In the genomic region with DNA sequence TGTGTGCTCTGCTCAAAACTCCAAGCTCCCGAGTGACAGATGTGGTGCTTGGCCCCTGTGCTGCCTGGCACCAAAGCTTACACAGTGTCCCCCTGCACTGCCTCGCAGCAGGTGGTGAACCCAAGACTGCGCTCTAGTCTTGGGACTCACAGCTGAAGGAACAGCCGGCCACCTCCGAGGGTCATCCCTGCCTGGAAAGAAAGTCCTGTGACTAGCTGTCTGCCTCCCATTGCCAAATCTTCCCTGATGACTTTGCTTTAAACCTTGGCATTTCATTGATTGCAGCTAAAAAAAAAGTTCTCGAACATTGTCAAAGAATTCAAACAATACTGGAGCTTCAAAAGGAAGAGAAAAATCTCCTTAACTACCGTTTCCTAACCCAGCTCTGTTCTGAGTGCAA, we compare ENCODE assay signal across 18 mouse cellular contexts. TPM values are rescaled to one million over a fixed set of nuclear protein-coding genes. Genes with fewer than 3 reads are reported as not detected.
DNase-seq lines count a peak whose midpoint lies in the region; ATAC-seq and TF ChIP-seq lines count a peak whose summit lies in the region.
"Had no signal": no experiment of that assay in that cellular context is flagged by ENCODE, and none has a peak within 500 bp of the region (broad histone marks: within the 10 kb centered on the region; RNA-seq: fewer than 3 reads in every experiment).

No protein-coding gene starts in this region.

- H3K79me2 ChIP-seq in heart, adult 2 months (replicated peaks; ENCODE audit: control insufficient read depth, insufficient read depth, low read length), result no peaks in the 10 kb centered on the region

- H3K4me1 ChIP-seq in heart, embryonic 13.5 days, result peaks cover 26% of the 10 kb centered on the region
- H3K4me1 ChIP-seq in heart, adult 2 months (ENCODE audit: control insufficient read depth, insufficient read depth, low read length), result no peaks in the 10 kb centered on the region

- intact Hi-C loops in heart, adult 2 months (cut with DNase I), result no loop called here
- intact Hi-C loops in left cerebral cortex, postnatal 4 days (cut with DNase I), result no loop called here
- intact Hi-C loops in left cerebral cortex, postnatal 25 days (cut with DNase I), result no loop called here

- DNase-seq in heart, adult 2 months, result no peak
- peak; percentile 5 for DNase-seq in left cerebral cortex, postnatal 4 days
- no peak for DNase-seq in left cerebral cortex, postnatal 25 days (ENCODE audit: low spot score in 2 of 2)
- DNase-seq in adrenal gland, postnatal 10 days, result peak; percentile 30
- peak; percentile 35 to 45 for DNase-seq in adrenal gland, postnatal 36 days
- no peak for DNase-seq in cerebellum, postnatal 10 days
- DNase-seq: cerebellum, adult 2 months; right cerebral cortex, postnatal 14 days; spleen, adult 18-20 months; thymus, postnatal 36 days had no signal

- TF ChIP-seq CTCF in heart, adult 2 months (IDR thresholded peaks at IDR 0.05), result no peak

- H3K27ac ChIP-seq in heart, embryonic 13.5 days (replicated peaks), result 0 out of 2 replicates have a peak overlapping the region, but pooled peaks have one; percentile 34
- H3K27ac ChIP-seq in heart, adult 2 months, result no peak overlapping the region
- H3K27ac ChIP-seq: embryonic facial prominence, embryonic 12.5 days; hindbrain, embryonic 12.5 days; layer of hippocampus, adult 2 months; midbrain, embryonic 12.5 days; neural tube, embryonic 12.5 days had no signal

- 41% methylated on average over 7 of the region's 7 CpGs for WGBS in heart, embryonic 13.5 days
- 57% methylated on average over 7 of the region's 7 CpGs for WGBS in heart, adult 2 months

- H3K9ac ChIP-seq in heart, embryonic 13.5 days, result no peak overlapping the region
- no peak overlapping the region for H3K9ac ChIP-seq in heart, adult 2 months (ENCODE audit: low read depth, low read length)
- H3K9ac ChIP-seq: embryonic facial prominence, embryonic 12.5 days; hindbrain, embryonic 12.5 days; midbrain, embryonic 12.5 days; neural tube, embryonic 12.5 days had no signal

- no peaks in the 10 kb centered on the region for H3K9me3 ChIP-seq in heart, embryonic 13.5 days
- H3K9me3 ChIP-seq: embryonic facial prominence, embryonic 12.5 days; hindbrain, embryonic 12.5 days; midbrain, embryonic 12.5 days; neural tube, embryonic 12.5 days had no signal

- H3K4me2 ChIP-seq in heart, embryonic 13.5 days, result peak overlapping the region; percentile 63

- no peak for TF ChIP-seq EP300 in heart, adult 2 months (IDR thresholded peaks at IDR 0.05; ENCODE audit: insufficient read depth, low read depth, low read length)

- H3K4me3 ChIP-seq in heart, embryonic 13.5 days, result no peak overlapping the region
- no peak overlapping the region for H3K4me3 ChIP-seq in heart, adult 2 months
- H3K4me3 ChIP-seq: embryonic facial prominence, embryonic 12.5 days; hindbrain, embryonic 12.5 days; layer of hippocampus, adult 2 months; midbrain, embryonic 12.5 days; neural tube, embryonic 12.5 days had no signal

- ATAC-seq in heart, embryonic 13.5 days (ENCODE audit: extremely low read depth, insufficient number of reproducible peaks, low FRiP score, low TSS enrichment), result no peak
- ATAC-seq: forebrain, embryonic 14.5 days had no signal

- H3K36me3 ChIP-seq in heart, embryonic 13.5 days, result no peaks in the 10 kb centered on the region
- H3K36me3 ChIP-seq in heart, adult 2 months (ENCODE audit: control insufficient read depth, insufficient read depth, low read length), result no peaks in the 10 kb centered on the region
- H3K36me3 ChIP-seq: embryonic facial prominence, embryonic 12.5 days; hindbrain, embryonic 12.5 days; midbrain, embryonic 12.5 days; neural tube, embryonic 12.5 days had no signal

- no peak for TF ChIP-seq POLR2A in heart, adult 2 months (IDR thresholded peaks at IDR 0.05; ENCODE audit: insufficient read depth, low read depth, low read length)

- H3K27me3 ChIP-seq in heart, embryonic 13.5 days (replicated peaks), result peaks cover 5% of the 10 kb centered on the region; the same call in 1 of the 2 replicates
- H3K27me3 ChIP-seq in heart, adult 2 months (ENCODE audit: control insufficient read depth, insufficient read depth, low read length), result no peaks in the 10 kb centered on the region
- H3K27me3 ChIP-seq: embryonic facial prominence, embryonic 12.5 days; hindbrain, embryonic 12.5 days; neural tube, embryonic 12.5 days had no signal

RNA-seq across cellular contexts. Expression of a gene that starts 0.7 kb away (rescaled TPM):
- polyA plus RNA-seq in heart, embryonic 13.5 days (2015; fragmentation: Nextera tagmentation; extraction: Ambion mirVana), result 8.5 and 9.2 TPM in 2 replicates
- under 1 TPM in 1 of 2 experiments, not detected in 1; 0.10 TPM for total RNA-seq in heart, adult 2 months (2021)
- 0.59 TPM in 2 replicates for polyA plus RNA-seq in heart, adult 2 months (2012; rRNA removed)
- total RNA-seq in left cerebral cortex, postnatal 4 days (2021), result 10 to 100 TPM; 25.3 to 29.0 TPM
- total RNA-seq in left cerebral cortex, postnatal 25 days (2021), result 10 to 100 TPM; 12.5 to 20.7 TPM
- total RNA-seq in adrenal gland, postnatal 10 days (2021), result 10 to 100 TPM; 11.4 to 27.6 TPM
- total RNA-seq in adrenal gland, postnatal 36 days (2021), result 1 to 10 TPM in 1 of 2 experiments, under 1 TPM in 1; 0.59 to 1.8 TPM

RNA-seq across cellular contexts. Expression of a gene that starts 43.6 kb away (rescaled TPM):
- polyA plus RNA-seq in heart, embryonic 13.5 days (2015; fragmentation: Nextera tagmentation; extraction: Ambion mirVana), result 0.37 TPM in 1 of 2 replicates, not detected in the other
- total RNA-seq in heart, adult 2 months (2021), result not detected
- polyA plus RNA-seq in heart, adult 2 months (2012; rRNA removed), result 0.18 and 0.23 TPM in 2 replicates
- 1 to 10 TPM; 1.1 to 1.6 TPM for total RNA-seq in left cerebral cortex, postnatal 4 days (2021)
- total RNA-seq in left cerebral cortex, postnatal 25 days (2021), result 1 to 10 TPM in 1 of 2 experiments, under 1 TPM in 1; 0.89 to 1.1 TPM
- 1 to 10 TPM; 4.0 to 7.0 TPM for total RNA-seq in adrenal gland, postnatal 10 days (2021)
- total RNA-seq in adrenal gland, postnatal 36 days (2021), result under 1 TPM; 0.63 to 0.66 TPM
- polyA plus RNA-seq: embryonic facial prominence, embryonic 12.5 days; heart, postnatal 0 days had no signal

RNA-seq across cellular contexts. Expression of a gene that starts 53.6 kb away (rescaled TPM):
- 1.8 and 2.6 TPM in 2 replicates for polyA plus RNA-seq in heart, embryonic 13.5 days (2015; fragmentation: Nextera tagmentation; extraction: Ambion mirVana)
- 1 to 10 TPM; 1.3 to 1.5 TPM for total RNA-seq in heart, adult 2 months (2021)
- 3.9 and 5.7 TPM in 2 replicates for polyA plus RNA-seq in heart, adult 2 months (2012; rRNA removed)
- not detected for total RNA-seq in left cerebral cortex, postnatal 4 days (2021)
- 1 to 10 TPM in 1 of 2 experiments, under 1 TPM in 1; 0.39 to 1.1 TPM for total RNA-seq in left cerebral cortex, postnatal 25 days (2021)
- 1 to 10 TPM; 1.4 to 1.9 TPM for total RNA-seq in adrenal gland, postnatal 10 days (2021)
- 1 to 10 TPM; 3.5 to 4.2 TPM for total RNA-seq in adrenal gland, postnatal 36 days (2021)

Comparison
In these comparisons a context has a peak if more than half of its experiments do, and no peak if none do; other contexts are left out.
1. DNase-seq: peak in left cerebral cortex, postnatal 4 days (single experiment), adrenal gland, postnatal 10 days (single experiment) and adrenal gland, postnatal 36 days (2 of 2); none in heart, adult 2 months (0 of 2), left cerebral cortex, postnatal 25 days (0 of 2) and cerebellum, postnatal 10 days (0 of 2).
2. RNA of a gene that starts 0.7 kb away (total RNA-seq): 25.3 to 29.0 TPM in left cerebral cortex, postnatal 4 days, 11.4 to 27.6 TPM in adrenal gland, postnatal 10 days and 12.5 to 20.7 TPM in left cerebral cortex, postnatal 25 days; 0.59 to 1.8 TPM in adrenal gland, postnatal 36 days and 0.10 TPM in heart, adult 2 months; every median in the first group is over 4 times any median in the second.